Mouse (Mus musculus) heart, postnatal 0 days (tissue): ENCODE data around the gene Vars. TPM values are rescaled to one million over a fixed set of nuclear protein-coding genes. Genes with fewer than 3 reads are reported as not detected.
"Not testable (repeated sequence)": the region's sequence is repeated elsewhere in the genome, so short reads cannot be mapped to it uniquely, and the experiment has no call there.

Experiments
- ATAC-seq: fragments of 200-750 bp; cut with Nextera tagmentation; 2 replicates; pipeline ENCODE4 v1.8.0; 2017; ENCODE audit warnings: low read depth, moderate number of reproducible peaks, moderate library complexity; ENCODE audit not compliant: insufficient read depth
- DNase-seq: peaks from one replicate; pipeline ENCODE4 v3.0.0-alpha.2; 2016; ENCODE audit warnings: low spot score
- H3K27ac ChIP-seq: fragments of 300-500 bp; sonication (generic); 2 replicates; pipeline ENCODE4 v1.5.1; 2014; ENCODE audit warnings: low read depth, mild to moderate bottlenecking
- H3K27me3 ChIP-seq: fragments of 300-500 bp; sonication (generic); 2 replicates; pipeline ENCODE4 v1.6.1; 2014; ENCODE audit warnings: low read length, mixed read lengths; ENCODE audit not compliant: control insufficient read depth, insufficient read depth
- H3K36me3 ChIP-seq: fragments of 300-500 bp; sonication (generic); replicated peaks from 2 replicates; pipeline ENCODE4 v1.6.1; 2014; ENCODE audit warnings: low read length, mixed read lengths; ENCODE audit not compliant: control insufficient read depth, insufficient read depth
- H3K4me1 ChIP-seq: fragments of 300-500 bp; sonication (generic); 2 replicates; pipeline ENCODE4 v1.6.1; 2014; ENCODE audit warnings: antibody characterized with exemption; ENCODE audit not compliant: control insufficient read depth, insufficient read depth
- H3K4me2 ChIP-seq: fragments of 300-500 bp; sonication (generic); 2 replicates; pipeline ENCODE4 v1.6.1; 2014; ENCODE audit warnings: low read depth, mild to moderate bottlenecking, low read length, moderate library complexity
- H3K4me3 ChIP-seq: fragments of 300-500 bp; sonication (generic); 2 replicates; pipeline ENCODE4 v1.5.1; 2014; ENCODE audit warnings: low read depth, low read length
- H3K9ac ChIP-seq: fragments of 300-500 bp; sonication (generic); replicated peaks from 2 replicates; pipeline ENCODE4 v1.6.1; 2014; ENCODE audit warnings: low read depth, low read length, mixed read lengths
- H3K9me3 ChIP-seq: fragments of 300-500 bp; sonication (generic); replicated peaks from 2 replicates; pipeline ENCODE4 v1.6.1; 2016; ENCODE audit warnings: low read length; ENCODE audit not compliant: control insufficient read depth
- CTCF ChIP-seq: IDR thresholded peaks from 2 replicates; pipeline ENCODE4 v1.5.1; 2016; ENCODE audit warnings: antibody characterized with exemption, control low read depth, low read depth
- EP300 ChIP-seq: IDR thresholded peaks from 2 replicates; pipeline ENCODE4 v1.6.1; 2016; ENCODE audit warnings: antibody characterized with exemption, low read depth
- WGBS: fragments of 180-500 bp; shearing (Covaris S2); extraction: QIAGEN DNeasy Blood & Tissue Kit; methylation state at CpG from one replicate; pipeline ENCODE4 v1.1.7; 2014; 5-methylcytosine and 5-hydroxymethylcytosine counted together
- polyA plus RNA-seq: library from polyadenylated mRNA; unstranded; fragments of >200 nt; fragmentation: Nextera tagmentation; extraction: Ambion mirVana; gene quantifications from 2 replicates; pipeline ENCODE4 v1.2.1, GENCODE M21; 2015
- total RNA-seq: library from RNA; depleted of rRNA; stranded (reverse); fragments of >200 nt; gene quantifications from 2 replicates; pipeline ENCODE4 v1.2.3, GENCODE M21; 2014; ENCODE audit warnings: low replicate concordance

Vars gene
- total and polyA plus RNA-seq, 2 experiments from 2014 or later: 21.7 to 61.5 TPM

DNA sequence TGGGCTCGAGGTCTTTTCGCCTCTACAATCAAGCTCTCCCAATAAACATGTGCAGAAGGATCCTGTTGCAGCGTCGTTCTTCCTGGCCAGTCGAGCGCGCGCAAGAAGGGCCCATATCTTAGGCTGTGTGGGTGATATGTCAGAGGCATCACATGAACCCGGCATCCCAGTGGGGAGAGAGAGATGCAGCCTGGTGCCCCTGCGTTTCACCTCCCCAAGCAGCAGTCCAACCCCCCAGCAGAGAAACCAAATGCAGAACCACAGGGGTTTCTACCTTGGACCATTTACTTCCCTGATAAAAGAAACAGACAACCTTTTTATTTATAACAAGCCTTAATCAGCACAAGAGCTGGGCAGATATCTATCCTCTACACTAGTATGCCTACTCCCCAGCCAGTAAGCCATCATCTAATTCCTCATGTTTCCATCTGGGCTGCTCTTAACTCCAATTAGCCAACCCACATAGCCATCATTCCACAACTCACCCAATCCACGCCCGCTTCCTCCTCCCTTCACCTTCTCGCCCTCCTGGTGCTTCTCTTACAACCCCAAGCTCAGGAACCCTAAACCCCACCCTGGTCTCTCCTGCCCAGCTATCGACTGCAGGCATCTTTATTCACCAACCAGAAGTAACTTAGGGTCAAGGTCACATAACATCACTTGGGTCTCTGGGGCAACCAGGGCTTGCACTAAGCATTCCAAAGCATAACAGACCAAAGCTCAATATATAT lies 4.2 kb upstream of the Vars start:
- H3K4me2 ChIP-seq: 0 out of 2 replicates have a peak overlapping the region, but pooled peaks have one; percentile 3
- peaks cover 16% of the 10 kb centered on the region; the same call in 1 of the 2 replicates for H3K36me3 ChIP-seq
- H3K4me3 ChIP-seq: no peak overlapping the region
- H3K9me3 ChIP-seq: no peaks in the 10 kb centered on the region
- H3K27ac ChIP-seq: no peak overlapping the region
- no peak for TF ChIP-seq EP300
- no peak for TF ChIP-seq CTCF
- H3K27me3 ChIP-seq: no peaks in the 10 kb centered on the region
- no peak for ATAC-seq
- 85% methylated on average over 12 of the region's 14 CpGs for WGBS
- H3K9ac ChIP-seq: no peak overlapping the region; the same call in 1 of the 2 replicates
- H3K4me1 ChIP-seq: peaks cover 18% of the 10 kb centered on the region
- DNase-seq: no peak

DNA sequence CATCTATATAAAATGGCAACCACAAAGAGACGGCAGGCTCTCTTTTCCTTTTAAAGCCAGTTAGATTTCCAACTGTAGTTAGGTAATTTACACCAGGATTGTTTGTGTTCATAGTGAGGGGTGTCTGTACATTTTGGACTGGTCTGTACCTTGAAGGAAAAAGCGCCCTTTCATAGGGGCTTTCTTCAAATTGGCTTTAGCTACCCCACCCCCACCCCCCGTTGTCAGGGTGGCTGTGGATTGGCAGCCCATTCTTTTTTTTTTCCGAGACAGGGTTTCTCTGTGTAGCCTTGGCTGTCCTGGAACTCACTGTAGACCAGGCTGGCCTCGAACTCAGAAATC lies 3.7 kb upstream of the Vars start:
- H3K4me3 ChIP-seq: no peak overlapping the region
- peaks cover 16% of the 10 kb centered on the region; the same call in 1 of the 2 replicates for H3K36me3 ChIP-seq
- DNase-seq (no peak), ATAC-seq (no peak)
- H3K4me2 ChIP-seq: 0 out of 2 replicates have a peak overlapping the region, but pooled peaks have one; percentile 3
- 88% methylated on average over 5 of the region's 5 CpGs for WGBS
- no peak overlapping the region; the same call in 1 of the 2 replicates for H3K9ac ChIP-seq
- H3K9me3 ChIP-seq: no peaks in the 10 kb centered on the region
- TF ChIP-seq EP300 (no peak), CTCF (no peak)
- H3K27me3 ChIP-seq: no peaks in the 10 kb centered on the region
- H3K4me1 ChIP-seq: peaks cover 21% of the 10 kb centered on the region
- H3K27ac ChIP-seq: no peak overlapping the region

DNA sequence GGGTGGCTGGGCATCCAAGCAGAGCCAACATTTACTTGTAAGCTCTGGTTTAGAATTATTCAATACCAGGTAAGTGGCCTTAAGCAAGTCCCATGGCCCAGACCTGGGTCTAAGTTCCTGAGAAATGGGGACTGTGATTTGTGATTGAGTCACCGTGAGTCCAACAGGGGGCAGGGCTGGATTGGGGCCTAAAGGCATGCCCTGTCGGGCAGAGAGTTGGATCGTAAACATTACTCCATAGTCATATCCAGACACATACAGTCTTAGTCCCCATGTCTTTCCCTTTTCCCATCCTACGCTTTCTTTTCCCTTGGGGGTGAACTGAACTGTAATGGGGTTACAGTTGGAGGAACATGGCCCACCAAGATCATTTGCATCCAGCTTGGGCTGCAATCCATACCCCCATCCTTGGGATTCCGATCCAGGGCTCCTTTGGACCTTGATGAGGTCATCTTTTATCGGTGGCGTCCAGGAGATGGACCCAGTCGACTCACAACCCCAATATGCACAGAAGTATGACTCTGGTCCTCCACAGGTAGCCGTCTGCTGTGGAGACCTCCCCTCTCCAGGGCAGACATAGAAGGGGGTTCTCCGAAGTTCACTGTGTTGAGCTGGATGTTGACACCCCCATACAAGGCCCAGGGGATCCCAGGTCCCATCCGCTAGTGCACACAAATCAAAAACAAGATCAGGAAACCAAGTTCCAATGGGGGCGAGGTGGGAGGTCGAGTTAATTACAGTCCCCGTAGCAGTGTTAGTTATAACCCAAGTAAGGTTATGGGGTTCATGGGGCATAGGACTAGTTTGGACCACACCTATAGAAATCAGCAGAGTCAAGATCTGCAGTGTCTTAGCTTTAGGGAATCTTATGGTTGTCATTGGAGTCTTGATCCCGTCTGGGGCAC lies 2.0 kb upstream of the Vars start:
- no peak for DNase-seq
- H3K36me3 ChIP-seq: peaks cover 16% of the 10 kb centered on the region; the same call in 1 of the 2 replicates
- H3K9ac ChIP-seq: peak overlapping the region; percentile 30
- no peaks in the 10 kb centered on the region for H3K9me3 ChIP-seq
- ATAC-seq: no peak
- H3K27me3 ChIP-seq: no peaks in the 10 kb centered on the region
- peaks cover 29% of the 10 kb centered on the region for H3K4me1 ChIP-seq
- H3K4me3 ChIP-seq: peak overlapping the region; percentile 41; the same call in 1 of the 2 replicates
- no peak overlapping the region for H3K27ac ChIP-seq
- peak overlapping the region; percentile 98 for H3K4me2 ChIP-seq
- 85% methylated on average over 15 of the region's 15 CpGs for WGBS
- no peak for TF ChIP-seq EP300
- TF ChIP-seq CTCF: no peak

DNA sequence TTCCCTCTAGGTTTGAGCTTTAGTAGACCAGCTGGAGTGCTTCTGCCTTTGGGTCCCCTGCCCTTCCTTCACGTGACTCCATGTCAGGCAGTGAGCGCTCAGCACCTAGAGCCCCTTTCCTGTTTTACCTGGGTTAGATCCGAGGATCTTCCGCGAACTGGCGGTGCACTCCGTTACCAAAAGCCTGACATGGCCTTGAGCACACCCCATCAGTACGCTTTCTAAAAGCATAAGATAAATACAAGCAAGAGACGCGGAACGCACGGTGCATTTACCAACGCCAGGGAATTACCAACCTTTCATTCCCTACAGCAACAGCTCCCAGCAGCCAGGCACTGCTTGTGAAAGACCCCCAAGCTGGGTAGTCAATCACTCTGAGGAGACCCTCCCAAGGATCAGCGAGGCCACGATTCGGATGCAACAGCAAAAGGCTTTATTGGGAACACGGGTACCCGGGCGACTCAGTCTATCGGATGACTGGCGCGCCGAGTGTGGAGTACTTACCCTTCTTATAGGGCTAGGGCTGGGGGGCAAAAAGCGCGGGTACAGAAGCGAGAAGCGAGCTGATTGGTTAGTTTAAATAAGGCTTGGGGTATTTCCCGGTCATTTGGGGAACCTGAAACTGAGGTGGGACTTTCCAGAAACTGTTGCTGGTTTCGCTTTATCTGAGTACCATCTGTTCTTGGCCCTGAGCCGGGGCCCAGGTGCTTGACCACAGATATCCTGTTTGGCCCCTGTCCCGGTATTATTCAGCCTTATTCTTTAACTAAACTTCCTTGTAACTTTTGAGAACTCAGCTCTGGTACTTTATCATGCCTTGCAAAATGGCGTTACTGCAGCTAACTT lies 693 bp upstream of the Vars start:
- H3K9me3 ChIP-seq, DNase-seq, ATAC-seq, H3K27me3 ChIP-seq: not testable (repeated sequence)
- peak overlapping the region; percentile 97 for H3K4me3 ChIP-seq
- peak overlapping the region; percentile 88 for H3K9ac ChIP-seq
- H3K4me1 ChIP-seq: peaks cover 29% of the 10 kb centered on the region
- peak overlapping the region; percentile 99 for H3K27ac ChIP-seq
- peak overlapping the region; percentile 98 for H3K4me2 ChIP-seq
- WGBS: 18% methylated on average over 28 of the region's 32 CpGs
- H3K36me3 ChIP-seq: peaks cover 28% of the 10 kb centered on the region

DNA sequence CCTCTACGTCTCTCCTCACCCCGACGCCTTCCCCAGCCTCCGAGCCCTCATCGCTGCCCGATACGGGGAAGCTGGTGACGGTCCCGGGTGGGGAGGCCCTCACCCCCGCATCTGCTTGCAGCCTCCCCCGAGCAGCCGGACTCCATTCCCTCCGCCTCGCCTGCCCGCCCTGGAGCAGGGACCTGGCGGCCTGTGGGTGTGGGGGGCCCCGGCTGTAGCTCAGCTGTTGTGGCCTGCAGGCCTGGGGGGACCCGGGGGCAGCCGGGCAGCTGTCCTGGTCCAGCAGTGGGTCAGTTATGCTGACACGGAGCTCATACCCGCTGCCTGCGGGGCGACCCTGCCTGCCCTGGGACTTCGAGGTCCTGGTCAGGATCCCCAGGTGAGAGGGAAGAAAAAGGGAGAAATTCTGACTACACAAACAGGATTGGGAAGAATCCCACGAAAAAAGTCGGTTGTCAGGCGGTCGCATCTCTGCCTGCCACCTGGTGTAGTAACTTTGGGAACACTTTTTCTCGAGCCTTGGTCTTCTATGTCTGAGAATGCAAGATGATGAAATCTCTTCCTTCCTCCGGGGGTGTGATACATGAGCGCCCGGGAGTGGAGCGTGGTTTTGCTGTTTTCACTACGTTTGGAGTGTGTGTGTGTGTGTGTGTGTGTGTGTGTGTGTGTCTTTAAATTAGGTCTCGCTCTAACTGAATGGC lies 815 bp downstream of the Vars start:
- 1% methylated on average over 35 of the region's 35 CpGs for WGBS

More for the DNA sequence above, 815 bp downstream of the Vars start:
- Histone ChIP-seq H3K4me3 (peak overlapping the region; percentile 97), H3K4me2 (peak overlapping the region; percentile 98), H3K9ac (peak overlapping the region; percentile 88), H3K27me3 (no peaks in the 10 kb centered on the region), H3K27ac (peak overlapping the region; percentile 99), H3K9me3 (no peaks in the 10 kb centered on the region), H3K4me1 (peaks cover 29% of the 10 kb centered on the region), H3K36me3 (peaks cover 36% of the 10 kb centered on the region)
- TF ChIP-seq CTCF (no peak), EP300 (no peak)
- ATAC-seq (no peak), DNase-seq (peak; percentile 24)
